Mouse (Mus musculus): ENCODE measurements at regions not wholly inside any gene's neighbourhood (a gene's known extent, or its start where the extent isn't known, plus 50 kb on each side); places are given as distances from the start of the nearest gene placed in this dataset.

GRCm38 (mm10) chr8:59499618-59500017 lies 587.2 kb upstream of the Galntl6 start:
- no peak for DNase-seq (ENCODE audit: low spot score in 2 of 2)

GRCm38 (mm10) chr8:59491392-59491791 lies 579.0 kb upstream of the Galntl6 start:
- no peak for DNase-seq (ENCODE audit: low spot score in 2 of 2)

DNA sequence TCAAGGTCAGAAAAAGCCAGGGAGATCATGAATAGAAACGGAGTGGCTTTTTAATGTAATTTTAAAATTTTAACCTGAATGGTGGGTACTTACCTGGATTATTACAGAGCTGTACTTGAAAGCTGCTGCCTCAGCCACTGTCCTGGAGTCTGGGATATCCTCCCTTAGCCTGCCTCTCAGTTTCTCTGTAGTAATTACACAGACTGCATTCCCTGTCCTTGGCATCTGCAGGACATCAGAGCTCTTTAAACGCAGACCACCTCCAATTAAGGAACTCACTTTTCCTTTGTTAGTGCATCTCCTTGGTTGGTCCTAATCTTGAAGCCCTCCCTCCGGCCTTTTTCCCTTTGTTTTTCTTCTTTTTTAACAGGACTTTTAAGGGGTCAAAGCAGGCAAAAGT lies 565.8 kb upstream of the Galntl6 start:
- no peak for DNase-seq (ENCODE audit: low spot score in 2 of 2)

GRCm38 (mm10) chr8:59474195-59474594 lies 561.8 kb upstream of the Galntl6 start:
- no peak for DNase-seq (ENCODE audit: low spot score in 2 of 2)

GRCm38 (mm10) chr8:59448622-59449021 lies 536.2 kb upstream of the Galntl6 start:
- DNase-seq (ENCODE audit: low spot score in 2 of 2): no peak

GRCm38 (mm10) chr8:59403659-59404058 lies 491.2 kb upstream of the Galntl6 start:
- DNase-seq (ENCODE audit: low spot score in 2 of 2): no peak

GRCm38 (mm10) chr8:59389706-59390105 lies 477.3 kb upstream of the Galntl6 start:
- no peak for DNase-seq (ENCODE audit: low spot score in 2 of 2)

GRCm38 (mm10) chr8:59384711-59385110 lies 472.3 kb upstream of the Galntl6 start:
- no peak for DNase-seq (ENCODE audit: low spot score in 2 of 2)

GRCm38 (mm10) chr8:59352983-59353382 lies 440.5 kb upstream of the Galntl6 start:
- peak; percentile 8 to 10 for DNase-seq (ENCODE audit: low spot score in 2 of 2)

DNA sequence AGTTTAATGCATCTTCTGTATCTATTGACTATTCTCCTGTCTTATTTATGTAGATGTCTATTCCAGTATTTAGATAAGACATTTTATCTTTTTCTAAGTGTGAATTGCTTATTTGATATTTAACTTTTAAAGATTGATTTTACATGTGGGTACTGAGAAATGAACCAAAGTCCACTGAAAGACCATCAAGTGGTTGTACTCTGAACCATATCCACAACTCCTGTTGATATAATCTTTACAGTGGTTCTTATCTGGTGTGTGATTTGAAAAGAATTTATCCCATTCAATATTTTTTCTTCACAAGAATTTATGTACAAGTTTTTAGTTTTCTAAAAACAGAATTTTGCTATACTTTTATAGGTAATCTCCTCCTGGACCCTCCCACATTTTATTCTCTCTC lies 422.6 kb upstream of the Galntl6 start:
- no peak for DNase-seq (ENCODE audit: low spot score in 2 of 2)

Data from layer of hippocampus, postnatal 10 days (tissue).